Mouse (Mus musculus) erythroblast, embryonic 14.5 days (primary cell): Measurements from ENCODE around the gene Nop14.

Source experiments
- GATA1 ChIP-seq: IDR thresholded peaks from 2 replicates; pipeline ENCODE4 v1.6.1; 2012; ENCODE audit warnings: low read length, inconsistent platforms, mixed read lengths
- TAL1 ChIP-seq: IDR thresholded peaks from 3 replicates; pipeline ENCODE4 v1.6.1; 2012; ENCODE audit warnings: low read length, inconsistent platforms, mixed read lengths

DNA sequence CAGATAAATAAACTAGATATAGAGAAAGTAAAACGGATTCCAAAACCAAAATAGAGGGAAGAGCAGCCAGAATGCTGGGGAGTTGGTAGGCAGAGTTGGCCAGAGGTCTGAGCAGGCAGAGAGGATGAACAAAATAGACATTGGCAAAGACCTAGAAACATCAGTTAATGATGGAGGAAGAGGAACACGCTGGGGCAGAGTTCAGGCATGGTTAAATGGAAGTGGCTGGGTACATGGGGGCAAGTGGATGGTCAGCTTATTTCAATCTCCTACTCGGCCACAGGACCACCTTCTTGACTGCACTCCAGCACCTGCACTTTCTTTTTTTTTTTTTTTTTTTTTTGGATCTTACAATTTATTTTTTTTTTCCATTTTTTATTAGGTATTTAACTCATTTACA, 18.0 kb downstream of the Nop14 start:
- TF ChIP-seq GATA1 (no peak), TAL1 (no peak)
